Mouse (Mus musculus): ENCODE data around the gene Golph3.

The Golph3 gene

DNA sequence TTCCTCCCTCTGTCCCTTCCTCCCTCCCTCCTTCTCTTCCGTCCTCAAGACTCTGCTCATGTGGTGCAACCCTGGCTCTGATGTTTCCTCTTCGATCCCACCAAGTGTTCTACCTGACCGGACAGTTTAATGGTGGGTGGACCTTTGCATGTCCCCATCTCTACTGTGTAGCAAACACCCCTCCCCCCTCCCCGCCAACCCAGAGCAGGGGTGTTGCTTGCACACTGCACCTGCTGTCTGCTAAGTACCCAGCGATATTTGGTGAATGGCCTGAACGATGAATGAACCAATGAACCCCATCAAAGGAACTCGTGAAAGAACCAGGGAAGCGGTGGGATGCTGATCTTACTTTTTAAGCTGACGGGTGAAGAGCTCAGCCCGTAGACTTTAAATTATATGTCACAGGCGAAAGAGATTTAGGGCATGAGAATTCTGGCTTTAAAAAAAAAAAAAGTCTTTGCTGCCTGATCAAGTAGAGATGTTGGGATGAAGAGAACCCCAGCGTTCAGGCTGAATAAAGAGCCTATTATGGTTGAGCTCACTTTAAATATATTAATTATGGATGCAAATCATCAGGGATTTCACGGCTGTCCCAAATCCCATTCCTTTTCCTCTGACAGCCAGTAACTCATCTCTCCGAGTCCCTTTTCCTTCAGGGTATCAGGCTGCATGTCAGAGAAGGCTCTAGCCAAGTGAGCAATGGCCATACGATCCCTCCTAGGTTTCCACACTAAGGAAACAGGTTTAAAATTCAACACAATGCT is 67.7 kb downstream of the Golph3 start:
- no peak for DNase-seq

DNA sequence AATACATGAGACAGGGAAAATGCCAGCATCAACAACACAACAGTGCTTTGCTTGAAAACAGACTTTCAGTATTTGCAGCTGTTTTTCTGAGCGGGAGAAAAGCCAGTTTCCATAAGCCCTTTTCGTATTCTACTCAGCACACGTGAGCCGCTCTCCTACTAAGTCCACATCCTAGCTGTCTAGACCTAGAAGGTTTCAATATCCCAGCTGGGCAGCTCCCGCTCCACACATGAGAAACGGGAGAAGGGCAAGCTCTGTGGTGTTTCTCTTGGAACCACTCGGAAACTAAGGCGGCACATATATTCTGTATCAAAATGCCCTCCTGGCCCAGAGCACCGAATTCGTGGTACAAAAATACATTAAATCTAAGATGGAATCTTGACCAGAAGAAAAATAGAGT is 73.5 kb downstream of the Golph3 start:
- no peak for DNase-seq

DNA sequence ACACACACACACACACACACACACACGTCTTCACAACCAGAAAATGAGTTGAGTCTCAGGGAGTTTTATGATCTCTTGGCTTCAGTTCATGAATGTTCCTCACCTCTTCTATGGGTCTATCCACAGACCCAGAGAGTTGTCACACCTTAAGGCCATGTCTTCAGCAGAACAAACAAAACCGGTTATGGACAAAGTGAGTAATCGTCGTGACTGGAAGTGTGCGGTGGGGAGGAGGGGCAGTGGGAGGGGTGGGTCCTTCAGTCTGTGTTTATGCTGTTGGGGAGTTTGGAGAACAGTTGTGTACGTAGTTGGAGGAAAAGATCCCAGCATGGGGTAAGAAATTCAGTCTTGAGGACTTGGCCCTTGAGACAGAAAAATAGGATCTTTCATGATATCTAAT is 75.8 kb downstream of the Golph3 start:
- DNase-seq = no peak

All from kidney, adult 11 months (tissue).